Mouse (Mus musculus) C2C12 (cell line): Measurements from ENCODE around the gene Nlgn1.

Source experiments
- CEBPB ChIP-seq: IDR thresholded peaks from one replicate; pipeline ENCODE4 v1.6.1; 2011; ENCODE audit warnings: low read depth, mild to moderate bottlenecking, control low read depth, moderate library complexity
- CTCF ChIP-seq: IDR thresholded peaks from one replicate; pipeline ENCODE4 v1.5.1; 2011; ENCODE audit not compliant: control insufficient read depth, insufficient read depth, insufficient read length
- FOSL1 ChIP-seq: IDR thresholded peaks from one replicate; pipeline ENCODE4 v1.8.0; 2011; ENCODE audit warnings: mild to moderate bottlenecking, low read length; ENCODE audit not compliant: poor library complexity, insufficient read depth, severe bottlenecking
- MAX ChIP-seq: IDR thresholded peaks from one replicate; pipeline ENCODE4 v1.6.1; 2011; ENCODE audit warnings: mild to moderate bottlenecking, control low read depth
- MYOD1 ChIP-seq: IDR thresholded peaks from one replicate; pipeline ENCODE4 v1.6.1; 2011; ENCODE audit warnings: low read depth; ENCODE audit not compliant: control insufficient read depth, insufficient read length
- MYOG ChIP-seq: IDR thresholded peaks from one replicate; pipeline ENCODE4 v1.6.1; 2011; ENCODE audit not compliant: control insufficient read depth, insufficient read length; ENCODE audit errors: extremely low read depth
- USF1 ChIP-seq: IDR thresholded peaks from one replicate; pipeline ENCODE4 v1.6.1; 2011; ENCODE audit warnings: low read depth, mild to moderate bottlenecking, control low read depth, moderate library complexity

GRCm38 (mm10) chr3:26246564-26246963 lies 85.7 kb downstream of the Nlgn1 start:
- TF ChIP-seq CTCF (no peak), MYOG (no peak), MAX (no peak), CEBPB (no peak), MYOD1 (no peak), USF1 (no peak), FOSL1 (no peak)
